Mouse (Mus musculus) heart, adult 2 months (tissue): ENCODE results near the gene Tmem243.

ENCODE experiments used
- CTCF ChIP-seq: fragments of 200-600 bp; IDR thresholded peaks from 2 replicates; pipeline ENCODE4 v1.8.1; 2022; ENCODE audit warnings: antibody characterized with exemption, mild to moderate bottlenecking, moderate library complexity
- EP300 ChIP-seq: fragments of 200-500 bp; IDR thresholded peaks from 2 replicates; pipeline ENCODE4 v1.6.1; 2011; ENCODE audit warnings: low read depth, low read length, control low read depth; ENCODE audit not compliant: insufficient read depth
- POLR2A ChIP-seq: fragments of 200-500 bp; IDR thresholded peaks from 2 replicates; pipeline ENCODE4 v1.6.1; 2011; ENCODE audit warnings: mild to moderate bottlenecking, low read depth, low read length, control low read depth; ENCODE audit not compliant: insufficient read depth

DNA sequence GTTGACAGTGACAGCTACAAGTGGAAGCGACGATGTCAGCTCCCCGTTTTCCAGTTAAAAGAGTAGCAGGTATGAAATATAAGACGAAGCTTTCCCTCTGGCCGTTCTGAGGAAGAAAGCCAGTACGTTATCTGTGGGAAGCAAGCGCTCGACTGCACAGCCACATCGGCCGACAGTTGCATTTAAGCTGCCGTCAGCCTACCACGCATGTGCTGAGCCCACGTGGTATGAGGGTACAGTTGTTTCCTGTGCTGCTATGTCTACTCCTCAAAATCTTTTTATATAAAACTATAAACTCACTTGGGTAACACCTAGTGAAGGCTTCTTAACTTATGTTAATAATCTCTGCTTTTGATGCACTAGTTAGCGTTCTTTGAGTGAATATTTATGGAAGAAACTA lies 40.2 kb upstream of the Tmem243 start:
- no peak for TF ChIP-seq POLR2A
- TF ChIP-seq EP300 = no peak
- TF ChIP-seq CTCF = no peak
